Mouse (Mus musculus): ENCODE results near the gene Sparc.

Gene Sparc

DNA sequence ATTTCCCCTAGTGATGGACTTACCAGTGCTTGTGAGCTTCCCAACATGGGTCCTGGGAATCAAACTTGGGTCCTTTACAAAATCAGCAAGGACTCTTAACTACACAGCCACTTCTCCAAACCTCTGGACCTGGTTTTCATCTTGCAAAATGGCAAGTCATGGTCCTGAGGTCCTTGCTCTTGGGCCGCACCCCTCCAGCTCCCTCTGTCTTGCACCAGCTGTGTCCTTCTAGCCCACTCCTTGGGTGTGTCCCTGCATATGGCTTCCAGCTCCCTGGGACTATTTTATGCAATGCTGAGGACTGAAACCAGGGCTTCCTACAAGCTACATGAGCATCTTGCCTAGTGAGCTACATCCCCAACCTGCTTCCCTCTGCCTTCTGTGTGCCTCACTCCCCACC lies at the start of gene Sparc:
Sparc (minus strand) TSS at position 206 of the 400 bp plus-strand sequence.
- no peak for DNase-seq (ENCODE audit: low read depth, low spot score)

DNA sequence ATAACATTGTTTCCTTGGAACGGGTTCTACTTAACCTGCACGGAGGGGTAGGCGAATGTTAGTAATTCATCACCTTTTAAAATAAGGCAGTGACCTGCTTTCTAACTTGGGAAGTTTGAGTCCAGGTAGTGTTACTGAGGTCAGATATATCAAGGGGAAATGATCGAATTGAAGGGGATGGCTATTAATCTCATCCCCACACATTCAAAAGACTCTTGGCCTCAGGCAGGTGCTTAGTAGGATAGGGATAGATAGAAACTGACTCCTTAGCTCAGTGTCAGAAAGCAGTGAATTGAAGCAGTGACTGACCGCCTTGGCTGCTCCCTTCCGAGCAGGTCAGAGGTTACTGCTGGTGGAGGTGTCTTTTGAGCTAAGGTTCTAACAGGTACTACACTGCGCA lies 48.5 kb upstream of the Sparc start:
- no peak for DNase-seq (ENCODE audit: low read depth, low spot score)

DNA sequence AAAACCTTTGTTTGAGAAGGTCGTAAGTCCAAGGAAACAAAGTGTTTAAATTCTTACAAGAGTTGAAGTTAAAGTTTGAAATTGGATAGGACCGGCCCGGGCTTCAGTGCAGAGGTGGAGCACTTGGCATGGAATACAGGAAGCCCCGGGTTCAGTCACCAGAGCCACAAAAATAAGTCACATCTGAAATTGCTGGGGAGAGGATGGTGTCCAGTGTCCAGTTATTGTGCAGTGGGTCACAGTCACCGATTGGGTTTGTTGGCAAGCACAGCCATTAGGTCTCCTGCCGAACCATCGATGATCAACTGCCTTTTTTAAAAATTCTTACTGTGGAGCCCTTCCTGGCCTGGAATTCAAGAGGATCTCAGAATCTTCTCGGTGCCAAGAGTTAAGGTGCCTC lies 47.8 kb upstream of the Sparc start:
- no peak for DNase-seq (ENCODE audit: low read depth, low spot score)

DNA sequence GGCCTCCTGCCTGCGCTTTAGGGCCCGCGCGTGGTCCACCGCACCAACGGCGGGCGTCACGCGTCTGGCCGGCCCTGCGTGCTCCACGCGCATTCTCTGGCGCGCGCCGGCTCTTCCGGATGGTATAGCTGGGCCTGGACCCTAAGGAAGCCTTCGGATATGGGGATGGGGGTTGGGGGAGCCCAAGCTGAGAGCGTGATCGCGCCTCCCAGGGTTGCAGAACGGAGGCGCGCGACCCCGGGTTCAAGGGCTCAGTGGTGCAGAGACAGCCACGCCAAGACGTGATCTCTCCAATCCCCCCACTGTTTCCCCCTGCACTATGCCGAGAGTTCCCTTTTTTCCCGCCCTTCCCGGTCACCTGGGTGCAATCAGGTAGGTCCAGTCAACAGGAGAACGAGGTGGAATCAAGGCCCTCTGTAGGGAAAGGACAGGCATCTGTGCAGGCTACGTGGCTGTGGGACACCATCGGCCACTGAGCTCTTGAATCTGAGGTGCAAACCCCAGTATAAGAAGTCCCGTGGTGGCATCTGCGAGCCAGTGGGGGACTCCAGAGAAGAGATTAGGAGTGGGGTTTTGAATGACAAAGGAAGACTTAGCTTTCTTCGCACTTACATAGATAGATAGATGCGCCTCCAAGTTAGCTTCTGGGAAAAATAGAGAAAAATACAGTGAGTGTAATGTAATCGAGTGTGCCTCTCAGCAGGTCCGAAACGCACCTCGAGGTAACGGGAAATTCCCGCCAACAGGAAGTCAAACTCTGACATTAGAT lies 47.1 kb upstream of the Sparc start:
- no peak for DNase-seq (ENCODE audit: low read depth, low spot score)

DNA sequence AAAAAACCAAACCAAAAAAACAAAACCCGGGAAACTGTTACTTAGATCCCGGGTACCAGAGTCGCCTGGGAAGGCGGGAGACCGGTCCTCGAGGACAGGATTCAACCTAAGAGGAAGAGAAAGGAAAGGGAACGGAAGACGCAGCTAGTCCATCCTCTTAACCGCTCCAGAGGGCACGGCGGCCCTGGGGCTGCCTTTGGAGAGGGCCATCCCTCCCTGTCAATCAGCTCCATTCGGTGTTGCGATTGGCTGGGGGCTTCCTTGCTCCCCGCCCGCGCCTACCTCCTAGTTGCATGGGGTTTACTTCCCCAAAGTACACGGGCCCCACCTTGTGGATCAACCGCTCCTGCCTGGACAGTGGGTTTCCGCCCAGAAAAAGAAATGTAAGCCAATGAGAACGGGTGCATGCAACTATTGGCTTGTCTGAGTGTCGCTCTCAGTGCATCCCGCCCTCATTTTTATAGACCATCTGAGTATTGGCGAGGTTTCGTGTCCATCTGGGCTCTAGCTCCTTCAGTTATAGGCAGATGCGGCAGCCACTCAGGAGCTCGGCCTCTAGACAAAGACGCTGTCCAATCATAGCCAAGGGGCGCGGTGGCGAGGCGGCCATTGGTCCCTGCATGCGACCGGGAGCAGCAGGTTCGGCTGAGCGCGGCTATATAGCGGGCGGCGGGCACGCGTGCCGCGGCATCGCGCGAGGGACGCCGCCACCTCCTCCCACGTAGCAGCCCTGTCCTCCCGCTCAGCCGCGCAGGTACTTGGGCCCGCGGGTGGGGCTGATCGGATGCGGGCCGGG lies 46.3 kb upstream of the Sparc start, which contains the start of gene G3bp1:
G3bp1 (plus strand) TSS at position 638 of the 796 bp plus-strand sequence.
- DNase-seq (ENCODE audit: low read depth, low spot score): peak; percentile 99

DNA sequence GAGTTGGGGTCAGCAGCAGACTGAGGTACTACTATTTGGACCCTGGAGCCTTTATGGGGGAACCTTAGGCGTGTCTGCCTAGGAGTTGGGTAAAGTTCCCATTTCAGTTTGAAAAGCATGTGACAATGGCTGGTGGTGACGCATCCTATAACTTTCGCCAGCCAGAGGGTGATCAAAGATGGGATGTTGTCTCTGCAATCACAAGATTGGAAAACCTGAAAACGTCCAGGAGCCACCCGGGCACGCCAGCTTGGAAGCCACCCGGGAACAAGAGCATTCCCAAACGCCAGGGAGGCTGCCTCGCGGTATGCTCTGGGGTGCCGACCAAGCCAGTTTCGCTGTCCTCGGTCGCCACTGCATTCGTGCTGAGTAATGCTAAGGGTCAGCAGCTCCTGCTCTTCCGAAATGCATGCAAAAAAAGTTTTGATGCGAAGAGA lies 45.6 kb upstream of the Sparc start:
- DNase-seq (ENCODE audit: low read depth, low spot score): no peak

DNA sequence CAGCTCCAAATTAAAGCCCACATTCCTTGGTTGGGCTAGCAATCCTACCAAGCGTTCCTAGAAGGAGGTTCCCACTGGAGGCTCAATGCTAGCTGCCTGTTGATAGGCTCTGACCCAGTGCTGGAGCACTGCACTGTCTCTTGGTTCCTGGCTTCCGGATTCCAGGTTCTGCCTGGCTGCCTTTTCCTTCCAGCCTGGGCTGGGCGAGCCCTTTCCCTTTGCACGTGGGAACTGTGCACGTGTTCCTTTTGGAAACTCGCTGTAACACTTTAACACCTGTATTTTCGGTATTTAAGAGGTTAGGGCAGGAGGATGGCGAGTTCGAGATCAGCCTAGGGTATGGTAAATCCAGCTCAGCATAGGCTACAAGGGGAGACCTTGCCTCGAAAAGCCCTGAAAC lies 45.0 kb upstream of the Sparc start:
- DNase-seq (ENCODE audit: low read depth, low spot score): peak; percentile 65

DNA sequence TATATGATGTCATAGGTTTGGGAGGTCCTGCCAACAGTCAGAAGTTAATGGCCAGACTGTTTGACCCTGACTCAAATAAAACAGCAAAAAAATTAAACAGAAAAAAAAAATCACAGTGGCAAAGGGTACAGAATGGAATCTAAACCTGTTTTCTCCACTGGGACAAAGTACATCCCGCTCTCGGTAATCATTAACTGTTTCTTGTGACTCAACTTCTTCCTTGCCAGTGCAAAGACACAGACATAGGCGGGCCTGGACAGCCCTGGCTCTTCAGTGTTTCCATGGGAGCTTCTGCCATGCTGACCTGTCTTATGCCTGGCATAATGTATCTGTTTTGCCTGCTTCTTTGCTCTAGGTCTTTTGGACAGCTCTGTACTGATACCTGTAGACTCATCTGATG lies 42.2 kb upstream of the Sparc start:
- DNase-seq (ENCODE audit: low read depth, low spot score): no peak

DNA sequence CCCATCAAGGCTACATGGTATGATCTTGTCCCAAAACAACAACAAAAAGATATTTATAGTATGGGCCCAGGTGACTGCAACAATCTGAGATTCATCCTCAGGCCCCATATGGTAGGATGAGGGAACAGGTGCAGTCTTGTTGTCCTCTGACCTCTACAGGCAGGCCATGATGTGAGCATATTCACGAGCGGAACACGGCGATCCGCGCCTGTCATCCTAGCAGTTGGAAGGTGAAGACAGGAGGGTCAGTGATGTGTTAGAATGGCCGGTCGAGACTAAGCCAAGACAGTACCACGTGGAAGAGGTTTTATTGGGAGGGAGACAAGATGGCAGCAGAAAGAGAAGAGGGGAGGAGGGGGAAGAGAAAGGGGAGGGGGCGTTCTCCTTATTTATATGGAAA lies 41.7 kb upstream of the Sparc start:
- DNase-seq (ENCODE audit: low read depth, low spot score): no peak

DNA sequence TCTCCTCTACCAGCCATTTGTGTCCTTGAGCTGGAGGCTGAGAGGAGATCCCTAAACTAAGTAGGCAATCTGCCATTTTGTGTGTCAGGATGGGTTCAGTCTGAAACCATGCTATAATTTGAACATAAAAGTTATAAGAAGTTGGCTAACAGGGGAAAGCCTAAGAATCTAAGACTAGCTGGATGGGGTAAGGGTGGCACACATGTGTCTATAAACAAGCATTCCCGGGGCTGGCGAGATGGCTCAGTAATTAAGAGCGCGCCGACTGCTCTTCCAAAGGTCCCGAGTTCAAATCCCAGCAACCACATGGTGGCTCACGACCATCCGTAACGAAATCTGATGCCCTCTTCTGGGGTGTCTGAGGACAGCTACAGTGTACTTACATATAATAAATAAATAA lies 39.2 kb upstream of the Sparc start:
- no peak for DNase-seq (ENCODE audit: low read depth, low spot score)

DNA sequence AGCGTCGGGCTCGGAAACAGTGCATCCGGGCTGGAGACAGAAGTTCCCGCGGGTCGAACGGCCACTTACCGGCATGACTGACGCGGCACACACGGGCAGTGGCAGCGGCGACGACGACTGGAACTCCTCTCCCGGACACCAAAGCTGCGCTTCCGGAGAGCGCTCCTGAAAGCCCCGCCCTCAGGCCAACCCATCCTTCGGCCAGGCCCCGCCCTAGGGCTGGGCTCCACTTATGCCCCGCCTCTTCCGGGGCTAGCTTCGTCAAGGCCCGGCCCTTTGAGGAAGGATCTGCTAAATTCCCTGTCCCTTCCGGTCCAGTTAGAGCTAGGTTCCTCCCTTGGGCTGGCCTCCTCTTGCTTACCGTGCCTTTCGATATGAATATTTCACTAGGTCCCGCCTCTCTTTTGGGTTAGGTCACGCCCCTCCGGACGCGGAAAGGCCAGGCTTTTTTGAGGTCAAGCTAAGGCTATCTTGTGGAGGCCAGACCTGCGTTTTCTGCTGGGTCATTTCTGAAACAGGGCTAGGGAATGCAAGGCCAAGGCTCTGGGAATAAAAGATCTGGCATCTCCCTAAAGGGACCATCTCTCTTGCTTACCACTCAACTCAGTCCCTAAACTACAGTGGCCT lies 38.1 kb upstream of the Sparc start, which contains the start of gene Atox1:
Atox1 (minus strand) TSS at position 221 of the 627 bp plus-strand sequence.
- DNase-seq (ENCODE audit: low read depth, low spot score): peak; percentile 97

DNA sequence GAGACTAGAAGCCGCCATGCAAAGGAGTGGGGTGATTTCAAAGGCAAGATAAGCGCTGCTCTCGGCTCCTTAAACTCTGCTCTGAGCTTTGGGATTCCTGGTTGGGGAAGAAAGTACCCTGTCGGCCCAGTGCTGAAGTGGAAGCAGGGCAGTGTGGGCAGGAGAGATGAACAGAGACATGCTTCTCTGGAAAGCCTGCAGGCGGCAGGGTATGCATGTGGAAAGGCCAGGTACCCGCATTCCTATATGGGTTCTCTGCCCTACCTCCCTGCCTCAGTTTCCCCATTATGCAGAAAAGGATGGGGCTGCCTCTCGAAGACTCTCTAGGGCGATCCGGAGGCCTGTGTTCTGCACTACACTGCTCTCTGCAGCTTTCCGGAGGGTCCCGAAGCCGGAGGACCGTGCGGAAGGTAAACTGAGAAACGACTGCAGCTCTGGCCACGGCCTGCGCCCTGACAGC lies 37.6 kb upstream of the Sparc start:
- DNase-seq (ENCODE audit: low read depth, low spot score): peak; percentile 40

DNA sequence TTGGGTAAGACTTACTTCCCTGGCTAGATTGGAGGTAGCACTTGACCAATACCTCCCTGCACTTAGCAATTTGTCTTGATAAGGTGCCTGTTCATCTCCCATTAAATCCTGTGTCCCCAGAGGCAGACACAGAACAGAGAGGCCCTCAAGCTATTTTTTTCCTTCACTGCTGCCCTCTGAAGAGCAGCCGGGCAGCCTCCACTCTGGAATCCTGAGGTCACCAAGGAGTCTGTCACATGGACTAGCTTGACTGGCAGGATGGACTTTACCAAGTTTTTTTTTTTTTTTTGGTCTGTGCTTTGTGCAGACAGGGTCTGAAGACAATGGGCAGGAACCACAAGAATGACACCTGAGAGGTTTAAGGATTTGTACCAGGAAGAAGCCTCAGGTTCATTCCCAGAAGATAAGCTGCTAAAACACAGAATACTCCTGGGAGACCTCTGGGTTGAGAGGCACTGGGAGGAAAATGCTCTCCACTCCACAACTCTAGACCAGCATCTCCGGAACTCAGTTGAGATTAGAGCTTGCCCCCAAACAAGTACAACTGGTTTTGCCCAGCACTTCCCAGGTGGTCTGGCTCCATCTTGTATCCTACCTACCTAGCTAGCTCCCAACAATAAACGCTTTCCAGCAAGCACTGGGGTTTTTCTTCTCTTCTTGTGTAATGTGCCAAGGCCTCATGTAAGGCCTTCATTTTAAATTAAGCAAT lies 37.0 kb upstream of the Sparc start:
- no peak for DNase-seq (ENCODE audit: low read depth, low spot score)

DNA sequence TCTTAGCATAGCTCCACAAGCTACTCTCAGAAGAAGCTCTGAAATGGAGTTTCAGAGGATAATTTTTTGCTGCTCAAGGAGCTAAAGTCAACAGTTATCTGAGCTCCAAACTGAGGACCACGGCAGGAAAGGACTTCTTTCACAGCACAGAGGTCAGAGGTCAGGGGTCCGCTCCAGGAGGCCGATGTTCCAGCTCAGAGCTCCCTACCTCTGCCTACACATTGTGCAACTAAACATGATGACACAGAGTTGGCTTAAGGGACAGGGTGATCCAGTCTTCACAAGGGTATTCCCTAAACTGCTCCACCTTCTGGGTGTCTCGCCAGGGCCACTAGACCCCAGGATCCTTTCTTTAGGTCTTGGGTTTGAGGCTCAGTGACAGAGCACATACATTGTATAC lies 35.5 kb upstream of the Sparc start:
- no peak for DNase-seq (ENCODE audit: low read depth, low spot score)

DNA sequence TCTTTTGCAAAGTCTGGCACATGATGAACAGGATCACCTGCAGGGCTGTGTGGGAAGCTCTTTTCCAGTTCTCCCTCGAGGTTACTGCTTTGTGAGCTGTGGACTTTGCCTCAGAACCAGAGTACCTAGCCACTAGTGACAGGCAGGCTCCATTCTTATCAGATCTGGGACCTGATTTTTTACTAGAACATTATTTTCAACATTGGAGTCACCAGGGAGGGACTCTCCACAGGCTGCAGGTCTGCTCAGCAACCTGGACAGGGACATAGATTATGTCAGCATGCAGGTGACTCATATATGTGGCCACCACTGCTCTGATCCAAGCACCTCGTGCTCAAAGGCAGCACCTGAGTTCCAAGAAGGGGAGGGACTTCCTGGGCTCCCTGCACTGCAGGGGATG lies 32.2 kb upstream of the Sparc start:
- no peak for DNase-seq (ENCODE audit: low read depth, low spot score)

DNA sequence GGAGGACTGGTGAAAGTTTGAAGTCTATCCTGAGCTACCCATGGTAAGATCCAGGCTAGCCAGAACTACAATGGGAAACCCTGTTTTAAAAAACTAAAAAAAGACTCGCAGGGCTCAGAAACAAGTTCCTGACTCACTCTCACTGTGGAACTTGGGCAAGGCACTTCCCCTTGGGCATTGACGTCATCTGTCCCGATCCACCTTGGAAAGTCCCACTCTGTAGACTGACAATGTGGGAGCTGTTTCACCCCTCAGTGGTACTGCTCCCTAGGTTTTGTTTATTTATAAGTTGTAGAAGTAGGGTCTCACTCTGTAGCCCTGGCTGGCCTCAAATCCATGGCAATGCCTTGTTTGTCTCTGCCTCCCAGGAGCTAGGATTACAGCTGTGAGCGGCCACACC lies 30.7 kb upstream of the Sparc start:
- DNase-seq (ENCODE audit: low read depth, low spot score): no peak

DNA sequence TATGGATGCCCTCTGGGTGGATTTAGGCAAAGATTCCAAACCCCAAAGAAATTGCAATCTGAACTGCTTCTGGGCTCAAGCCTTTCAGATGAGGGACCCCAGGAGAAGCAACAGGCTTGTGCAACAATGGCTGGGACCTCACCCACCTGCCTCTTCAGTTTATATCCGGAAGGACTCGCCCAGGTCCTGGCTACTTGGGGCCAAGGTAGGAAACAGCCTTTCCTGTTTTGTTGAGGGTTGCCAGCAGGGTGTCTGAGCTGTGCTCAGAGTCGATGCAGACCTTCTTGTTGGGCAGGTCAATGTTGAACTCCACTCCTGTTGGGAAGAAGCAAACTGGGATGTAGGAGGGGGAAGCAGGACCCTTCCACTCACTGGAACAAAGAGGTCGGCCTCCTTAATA lies 27.3 kb upstream of the Sparc start:
- no peak for DNase-seq (ENCODE audit: low read depth, low spot score)

DNA sequence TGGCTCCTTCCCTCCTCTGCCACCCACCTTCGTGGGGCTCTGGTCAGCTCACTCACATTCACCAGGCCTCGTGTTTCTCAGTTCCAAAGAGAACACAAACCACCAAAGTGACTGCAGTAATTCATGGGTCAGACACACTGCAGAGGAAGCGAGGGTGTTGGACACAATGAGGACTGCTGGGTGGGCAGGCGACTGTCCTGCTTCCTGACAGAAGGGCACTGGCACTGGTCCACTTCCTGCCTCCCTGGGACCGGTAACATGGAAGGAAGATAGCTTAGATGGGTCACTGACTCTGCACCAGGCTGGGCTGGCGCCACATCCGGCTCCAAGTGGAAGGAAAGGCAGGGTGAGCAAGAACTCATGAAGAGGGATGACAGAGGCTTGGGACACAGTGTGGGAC lies 26.5 kb upstream of the Sparc start:
- DNase-seq (ENCODE audit: low read depth, low spot score): no peak

DNA sequence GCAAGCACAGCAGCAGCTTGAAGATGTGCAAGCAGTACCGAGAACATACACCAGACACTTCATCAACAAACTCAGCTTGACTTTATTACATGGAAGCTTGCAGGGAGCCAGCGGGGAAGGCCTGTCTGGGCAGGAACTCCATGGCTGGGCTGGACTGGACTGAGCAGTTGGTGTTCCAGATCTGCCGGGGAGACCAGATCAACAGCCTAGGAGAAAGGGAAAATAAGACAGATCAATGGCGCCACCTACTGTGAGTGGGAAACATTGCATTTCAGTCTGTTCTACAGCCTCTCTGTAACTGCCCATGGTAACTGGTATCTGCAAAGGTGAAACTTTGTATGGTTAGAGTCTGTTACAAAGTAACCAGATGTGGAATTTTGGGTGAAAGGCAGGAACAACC lies 23.6 kb upstream of the Sparc start:
- DNase-seq (ENCODE audit: low read depth, low spot score): no peak

DNA sequence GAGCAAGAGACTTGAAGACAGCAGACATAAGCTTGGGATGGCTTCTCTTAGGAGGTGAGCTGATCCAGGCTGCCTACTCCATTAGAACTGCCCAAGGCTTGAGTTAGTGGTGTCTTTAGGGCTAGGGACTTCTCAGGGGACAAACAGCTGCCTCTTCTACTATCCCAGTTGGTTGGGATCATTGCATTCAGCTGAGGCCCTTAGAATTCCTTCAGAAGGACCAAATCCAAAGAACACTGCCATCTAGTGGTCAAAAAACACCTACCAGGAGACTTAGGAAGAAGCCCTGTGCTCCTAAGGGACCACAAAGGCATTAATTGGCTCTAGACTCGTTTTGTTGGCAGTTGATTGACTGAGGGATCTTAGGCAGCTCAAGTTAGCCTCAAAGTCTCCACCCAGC lies 21.8 kb upstream of the Sparc start:
- no peak for DNase-seq (ENCODE audit: low read depth, low spot score)

DNA sequence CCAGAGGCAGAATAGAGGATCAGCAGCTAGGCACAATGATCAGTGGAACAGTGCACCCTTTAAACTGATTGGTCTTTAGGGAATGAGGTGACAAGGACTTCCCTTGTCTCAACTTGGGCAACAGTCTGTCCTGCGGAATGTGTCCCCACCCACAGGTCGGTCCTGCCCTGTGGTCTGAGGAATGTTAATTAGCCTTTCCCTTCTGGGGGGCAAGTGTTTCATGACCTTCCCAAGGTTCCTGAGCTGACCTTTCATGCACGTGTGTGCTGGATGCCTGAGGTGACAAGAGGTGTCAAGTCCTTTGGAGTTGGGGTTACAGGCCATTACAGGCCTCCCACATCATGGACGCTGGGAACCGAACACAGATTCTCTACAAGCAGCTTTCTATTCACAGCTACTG lies 16.7 kb upstream of the Sparc start:
- DNase-seq (ENCODE audit: low read depth, low spot score): no peak

DNA sequence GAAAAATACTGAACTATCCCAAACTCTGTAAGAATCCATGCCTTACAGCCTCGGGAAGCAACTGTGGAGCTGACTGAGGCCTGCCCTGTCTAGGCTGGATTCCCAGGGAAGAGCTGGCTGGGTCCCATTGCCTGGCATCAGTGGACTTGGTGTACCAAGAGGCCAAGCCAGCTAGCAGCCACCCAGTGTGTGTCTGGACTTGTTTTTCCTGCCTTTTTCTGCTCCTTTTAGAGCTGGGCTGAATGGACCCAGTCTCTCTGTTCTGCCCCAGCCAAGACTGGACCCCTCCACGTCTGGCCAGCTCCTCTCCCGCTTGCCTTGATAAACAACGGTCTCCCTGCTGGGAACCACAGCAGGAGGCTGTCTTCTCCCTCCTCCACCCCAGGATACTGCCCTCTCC lies 15.0 kb upstream of the Sparc start:
- no peak for DNase-seq (ENCODE audit: low read depth, low spot score)

All from WW6 (cell line).